Mouse (Mus musculus): ENCODE results near the gene Tnc.

Tnc gene

DNA sequence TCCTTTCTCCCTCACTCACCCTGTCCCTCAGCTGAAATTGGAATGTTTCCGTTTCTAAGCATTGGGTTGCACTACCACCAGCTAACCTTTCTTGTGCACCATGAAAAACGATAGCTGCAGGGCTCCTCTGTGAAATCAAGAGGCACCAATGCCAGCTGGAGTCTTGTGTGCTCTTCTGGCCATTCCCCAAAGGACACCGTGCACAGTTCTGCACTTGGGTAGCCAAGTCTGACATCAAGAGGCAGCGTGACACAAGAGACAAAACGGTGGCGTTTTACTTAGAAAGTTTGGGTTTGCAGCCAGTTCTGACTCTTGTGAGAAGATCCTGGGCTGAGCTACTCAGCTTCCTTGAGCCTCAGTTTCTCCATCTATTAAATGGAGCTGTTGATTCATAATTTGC lies 3.4 kb downstream of the Tnc start:
- Histone ChIP-seq H3K9me3 (ENCODE audit: low read length) (no peaks in the 10 kb centered on the region), H3K4me3 (replicated peaks; ENCODE audit: low read length) (no peak overlapping the region), H3K27me3 (ENCODE audit: insufficient read depth, low read length) (peaks cover 51% of the 10 kb centered on the region), H3K36me3 (ENCODE audit: insufficient read depth, low read length) (no peaks in the 10 kb centered on the region), H3K4me1 (replicated peaks; ENCODE audit: low read depth, low read length) (peaks cover 14% of the 10 kb centered on the region; the same call in 1 of the 2 replicates)
- TF ChIP-seq POU5F1 (IDR thresholded peaks at IDR 0.05; ENCODE audit: borderline replicate concordance, low read length) (no peak), NANOG (IDR thresholded peaks at IDR 0.05; ENCODE audit: borderline replicate concordance, low read length) (no peak), CTCF (conservative IDR thresholded peaks at IDR 0.05; ENCODE audit: low read length) (no peak)

GRCm38 (mm10) chr4:64039091-64039490 lies 7.7 kb downstream of the Tnc start:
- TF ChIP-seq NANOG (IDR thresholded peaks at IDR 0.05; ENCODE audit: borderline replicate concordance, low read length) (no peak), POU5F1 (IDR thresholded peaks at IDR 0.05; ENCODE audit: borderline replicate concordance, low read length) (no peak), CTCF (conservative IDR thresholded peaks at IDR 0.05; ENCODE audit: low read length) (no peak)
- Histone ChIP-seq H3K9me3 (ENCODE audit: low read length) (no peaks in the 10 kb centered on the region), H3K27me3 (ENCODE audit: insufficient read depth, low read length) (peaks cover 15% of the 10 kb centered on the region), H3K36me3 (ENCODE audit: insufficient read depth, low read length) (no peaks in the 10 kb centered on the region), H3K4me3 (replicated peaks; ENCODE audit: low read length) (no peak overlapping the region), H3K4me1 (replicated peaks; ENCODE audit: low read depth, low read length) (no peaks in the 10 kb centered on the region)

DNA sequence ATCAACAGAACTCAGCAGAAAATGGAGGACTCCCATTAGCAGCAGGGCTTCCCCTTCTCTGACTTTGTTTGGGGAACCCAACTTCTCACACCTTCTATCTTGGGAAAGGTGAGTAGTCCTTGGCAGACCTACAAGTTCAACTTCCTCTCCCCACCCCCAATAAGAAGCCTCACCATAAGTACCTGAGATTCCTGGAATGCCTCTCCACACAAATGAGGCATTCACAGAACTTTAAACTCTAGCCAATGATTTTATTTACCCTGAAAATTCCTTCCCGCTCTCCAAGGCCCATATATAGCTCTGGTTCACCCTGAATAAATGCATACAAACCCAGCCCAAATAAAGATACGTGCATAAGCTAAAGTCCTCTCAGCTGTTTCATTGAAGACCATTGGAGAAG lies 9.3 kb downstream of the Tnc start:
- Histone ChIP-seq H3K4me3 (replicated peaks; ENCODE audit: low read length) (no peak overlapping the region), H3K4me1 (replicated peaks; ENCODE audit: low read depth, low read length) (no peaks in the 10 kb centered on the region), H3K36me3 (ENCODE audit: insufficient read depth, low read length) (no peaks in the 10 kb centered on the region), H3K9me3 (ENCODE audit: low read length) (no peaks in the 10 kb centered on the region), H3K27me3 (ENCODE audit: insufficient read depth, low read length) (peaks cover 3% of the 10 kb centered on the region)
- TF ChIP-seq NANOG (IDR thresholded peaks at IDR 0.05; ENCODE audit: borderline replicate concordance, low read length) (no peak), POU5F1 (IDR thresholded peaks at IDR 0.05; ENCODE audit: borderline replicate concordance, low read length) (no peak), CTCF (conservative IDR thresholded peaks at IDR 0.05; ENCODE audit: low read length) (no peak)

- Histone ChIP-seq H3K36me3 (ENCODE audit: insufficient read depth, low read length) (no peaks in the 10 kb centered on the region), H3K4me1 (replicated peaks; ENCODE audit: low read depth, low read length) (no peaks in the 10 kb centered on the region), H3K9me3 (ENCODE audit: low read length) (no peaks in the 10 kb centered on the region), H3K27me3 (ENCODE audit: insufficient read depth, low read length) (no peaks in the 10 kb centered on the region; the same call in 1 of the 2 replicates), H3K4me3 (replicated peaks; ENCODE audit: low read length) (no peak overlapping the region)
- TF ChIP-seq NANOG (IDR thresholded peaks at IDR 0.05; ENCODE audit: borderline replicate concordance, low read length) = no peak
- no peak for TF ChIP-seq CTCF (conservative IDR thresholded peaks at IDR 0.05; ENCODE audit: low read length)
- no peak for TF ChIP-seq POU5F1 (IDR thresholded peaks at IDR 0.05; ENCODE audit: borderline replicate concordance, low read length)
Measured at GRCm38 (mm10) chr4:64034724-64035123, 12.1 kb downstream of the Tnc start.

- Histone ChIP-seq H3K4me1 (replicated peaks; ENCODE audit: low read depth, low read length) (no peaks in the 10 kb centered on the region), H3K27me3 (ENCODE audit: insufficient read depth, low read length) (no peaks in the 10 kb centered on the region; the same call in 1 of the 2 replicates), H3K9me3 (ENCODE audit: low read length) (no peaks in the 10 kb centered on the region), H3K36me3 (ENCODE audit: insufficient read depth, low read length) (no peaks in the 10 kb centered on the region), H3K4me3 (replicated peaks; ENCODE audit: low read length) (no peak overlapping the region)
- TF ChIP-seq NANOG (IDR thresholded peaks at IDR 0.05; ENCODE audit: borderline replicate concordance, low read length) (no peak), CTCF (conservative IDR thresholded peaks at IDR 0.05; ENCODE audit: low read length) (no peak), POU5F1 (IDR thresholded peaks at IDR 0.05; ENCODE audit: borderline replicate concordance, low read length) (no peak)
Measured at GRCm38 (mm10) chr4:64033191-64033590, 13.6 kb downstream of the Tnc start.

DNA sequence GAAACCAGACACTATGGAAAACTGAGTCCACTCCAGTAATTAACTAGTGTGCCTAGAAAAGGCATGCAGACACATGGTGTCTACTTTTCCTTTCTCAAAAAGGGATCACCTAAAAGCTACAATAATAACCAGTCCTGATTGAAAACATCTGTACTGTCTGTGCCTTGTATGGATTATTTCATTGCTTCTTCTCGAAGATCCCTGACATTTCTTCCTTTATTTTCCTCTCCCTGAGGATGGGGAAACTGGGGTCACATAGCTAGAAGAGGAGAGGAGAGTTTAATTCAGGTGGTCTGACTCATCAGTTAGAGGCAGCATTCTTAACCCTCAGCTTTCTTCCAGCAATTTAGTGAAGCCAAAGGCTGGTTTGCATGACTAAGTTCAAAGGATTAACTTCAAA lies 17.3 kb downstream of the Tnc start:
- no peaks in the 10 kb centered on the region for H3K9me3 ChIP-seq (ENCODE audit: low read length)
- no peaks in the 10 kb centered on the region for H3K4me1 ChIP-seq (replicated peaks; ENCODE audit: low read depth, low read length)
- no peaks in the 10 kb centered on the region for H3K36me3 ChIP-seq (ENCODE audit: insufficient read depth, low read length)
- TF ChIP-seq POU5F1 (IDR thresholded peaks at IDR 0.05; ENCODE audit: borderline replicate concordance, low read length) = no peak
- no peak for TF ChIP-seq CTCF (conservative IDR thresholded peaks at IDR 0.05; ENCODE audit: low read length)
- no peak overlapping the region for H3K4me3 ChIP-seq (replicated peaks; ENCODE audit: low read length)
- H3K27me3 ChIP-seq (ENCODE audit: insufficient read depth, low read length) = no peaks in the 10 kb centered on the region; the same call in 1 of the 2 replicates

GRCm38 (mm10) chr4:64025591-64025990 lies 21.2 kb downstream of the Tnc start:
- no peak for TF ChIP-seq CTCF (conservative IDR thresholded peaks at IDR 0.05; ENCODE audit: low read length)
- TF ChIP-seq POU5F1 (IDR thresholded peaks at IDR 0.05; ENCODE audit: borderline replicate concordance, low read length) = no peak
- TF ChIP-seq NANOG (IDR thresholded peaks at IDR 0.05; ENCODE audit: borderline replicate concordance, low read length) = no peak
- no peaks in the 10 kb centered on the region for H3K36me3 ChIP-seq (ENCODE audit: insufficient read depth, low read length)
- H3K27me3 ChIP-seq (ENCODE audit: insufficient read depth, low read length) = no peaks in the 10 kb centered on the region
- no peaks in the 10 kb centered on the region for H3K9me3 ChIP-seq (ENCODE audit: low read length)
- no peaks in the 10 kb centered on the region for H3K4me1 ChIP-seq (replicated peaks; ENCODE audit: low read depth, low read length)
- no peak overlapping the region for H3K4me3 ChIP-seq (replicated peaks; ENCODE audit: low read length)

- Histone ChIP-seq H3K27me3 (ENCODE audit: insufficient read depth, low read length) (no peaks in the 10 kb centered on the region), H3K4me3 (replicated peaks; ENCODE audit: low read length) (no peak overlapping the region), H3K36me3 (ENCODE audit: insufficient read depth, low read length) (no peaks in the 10 kb centered on the region), H3K4me1 (replicated peaks; ENCODE audit: low read depth, low read length) (no peaks in the 10 kb centered on the region), H3K9me3 (ENCODE audit: low read length) (peaks cover 1% of the 10 kb centered on the region; the same call in 1 of the 2 replicates)
- TF ChIP-seq POU5F1 (IDR thresholded peaks at IDR 0.05; ENCODE audit: borderline replicate concordance, low read length) (no peak), CTCF (conservative IDR thresholded peaks at IDR 0.05; ENCODE audit: low read length) (no peak), NANOG (IDR thresholded peaks at IDR 0.05; ENCODE audit: borderline replicate concordance, low read length) (no peak)
Measured at GRCm38 (mm10) chr4:64024041-64024779, 22.6 kb downstream of the Tnc start.

Measured in E14TG2a.4 (cell line).